Mouse (Mus musculus) heart, postnatal 10 days (tissue): ENCODE data around the gene Pm20d1. TPM values are rescaled to one million over a fixed set of nuclear protein-coding genes. Genes with fewer than 3 reads are reported as not detected.
A peak's percentile ranks its signal among the peaks of the same experiment; 100 is the strongest.

Experiments used
- DNase-seq, 2 experiments: peaks; one replicate each; pipeline ENCODE4 v3.0.0; 2021
- intact Hi-C: fragments of 180-260 bp; cut with DNase I; formaldehyde crosslinking; loops from one replicate; pipeline ENCODE4 v1.15.1; 2025
- total RNA-seq, 2 experiments: library from RNA; stranded (reverse); gene quantifications; 2 replicates each; pipeline ENCODE4 v1.2.3; 2021

Gene Pm20d1
- total RNA-seq: 1 to 10 TPM; 3.0 to 4.0 TPM

GRCm38 (mm10) chr1:131797202-131797909, at the start of gene Pm20d1:
TSS of gene Pm20d1 (plus strand) at chr1:131797381.
- DNase-seq: peak; percentile 68 to 76
- intact Hi-C loops: loop anchor here (5.0 kb wide), 1 partner anchor 40 kb away; no protein-coding TSS in a partner anchor

DNA sequence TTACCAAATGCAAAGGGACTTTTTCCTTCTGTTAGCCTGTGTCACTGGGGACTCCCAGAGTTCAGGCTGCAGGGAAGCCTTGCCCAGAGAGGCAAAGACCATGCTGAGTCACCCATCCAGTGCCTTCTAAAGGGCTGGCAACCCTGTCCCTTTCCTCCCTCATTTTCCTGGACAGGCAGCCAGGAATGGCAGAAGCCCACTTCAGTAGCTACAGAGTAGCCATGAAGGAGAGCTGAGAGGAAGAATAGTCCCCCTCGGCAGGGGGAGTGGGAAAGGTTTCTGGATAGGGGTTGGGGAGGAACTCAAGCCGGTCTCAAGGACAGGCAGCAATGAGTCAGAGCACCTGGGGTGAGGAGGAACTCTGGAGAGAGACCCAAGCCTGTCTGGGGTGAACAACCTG, 49.4 kb upstream of the Pm20d1 start:
- intact Hi-C loops: no loop called here
- DNase-seq: no peak

DNA sequence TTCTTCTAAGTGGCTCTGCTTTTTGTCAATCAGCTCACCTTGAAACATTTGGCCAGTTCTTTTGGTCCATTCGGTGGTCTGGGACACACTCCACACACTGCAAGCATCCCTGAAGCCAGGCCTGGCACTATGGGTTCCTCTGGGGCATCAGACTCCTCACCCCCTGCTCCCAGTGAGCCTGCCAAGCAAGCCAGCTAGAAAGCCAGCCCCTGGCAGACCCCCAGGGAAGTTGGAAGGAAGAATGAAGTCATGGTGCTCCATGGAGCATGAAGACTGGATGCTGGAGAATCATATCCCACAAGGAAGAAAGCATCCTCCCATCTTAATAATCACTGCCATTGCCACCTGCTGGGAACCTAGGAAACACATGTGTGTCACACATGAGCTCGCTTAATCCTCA, 48.5 kb upstream of the Pm20d1 start:
- intact Hi-C loops: no loop called here
- DNase-seq: no peak

DNA sequence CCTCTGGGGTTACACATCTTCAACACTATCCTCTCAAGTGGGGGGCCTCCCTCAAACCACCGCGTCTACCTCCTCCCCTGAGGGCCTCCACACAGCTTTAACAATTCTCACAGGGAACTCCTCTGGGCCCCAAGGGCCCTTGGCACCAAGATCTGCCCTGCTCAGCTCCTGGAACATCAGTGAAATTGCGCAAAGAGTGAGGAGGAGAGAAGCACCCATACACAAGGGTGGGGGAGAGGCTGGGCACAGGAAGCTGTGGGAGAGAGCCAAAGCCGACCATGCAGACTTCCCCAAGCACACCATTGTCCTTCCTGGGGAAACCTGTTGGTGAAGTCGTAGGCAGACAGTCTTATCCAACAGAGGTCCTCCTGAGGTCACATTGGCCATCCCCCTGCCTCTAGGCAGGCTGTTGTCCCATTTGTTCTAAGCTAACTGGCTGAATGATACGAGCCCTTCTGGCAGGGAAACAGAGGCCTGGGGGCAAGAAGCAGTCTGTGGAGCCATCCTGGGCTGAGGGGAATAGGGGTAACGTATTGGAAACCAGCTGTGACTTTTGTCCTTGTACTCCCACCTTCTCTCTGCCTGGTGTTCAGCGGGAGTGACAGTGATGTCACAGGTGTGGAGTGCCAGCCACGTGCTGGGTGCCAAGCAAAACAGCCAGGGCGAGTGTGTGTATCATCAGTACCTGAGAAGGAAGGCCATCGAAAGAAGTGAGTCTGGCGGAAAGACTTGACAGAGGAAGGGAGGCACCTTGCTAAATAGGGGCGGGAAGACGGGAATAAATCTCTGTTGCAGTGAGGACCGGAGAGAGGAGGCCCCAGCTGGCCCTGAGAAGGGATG, 47.3 kb upstream of the Pm20d1 start:
- intact Hi-C loops: no loop called here
- DNase-seq: no peak

DNA sequence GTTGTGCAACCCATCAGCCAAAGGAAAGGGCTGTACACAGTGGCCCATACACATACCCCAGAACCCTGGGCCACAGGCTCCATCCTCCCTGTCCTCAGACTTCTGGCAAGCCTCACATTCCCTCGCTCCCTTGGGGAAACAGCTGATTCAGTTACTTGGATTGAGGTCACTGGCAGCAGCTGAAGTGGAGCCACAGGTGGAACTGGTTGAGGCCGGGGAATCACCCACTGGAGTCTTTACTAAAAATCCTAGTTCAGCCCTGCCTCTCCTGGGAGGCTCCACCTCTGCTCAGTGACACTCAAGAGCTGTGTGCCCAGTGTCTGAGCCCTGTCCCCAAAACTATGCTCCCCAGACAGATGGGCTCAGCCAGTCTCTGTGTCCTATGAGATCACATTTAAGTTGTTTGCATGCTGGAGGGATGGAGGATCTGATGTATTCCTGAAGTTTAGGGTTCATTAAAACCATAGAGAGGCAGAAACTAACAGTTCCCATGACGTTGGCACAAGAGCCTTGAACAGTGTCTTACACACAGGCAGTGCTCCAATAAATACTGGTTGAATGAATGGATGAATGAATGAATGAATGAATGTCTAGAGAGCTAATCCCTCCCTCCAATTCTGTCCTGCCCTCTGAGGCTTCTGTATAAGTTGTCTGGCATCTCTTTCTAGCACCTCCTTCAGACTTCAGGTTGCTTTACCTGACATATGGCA, 45.8 kb upstream of the Pm20d1 start:
- intact Hi-C loops: no loop called here
- DNase-seq: peak in 1 of 2 experiments; percentile 62

DNA sequence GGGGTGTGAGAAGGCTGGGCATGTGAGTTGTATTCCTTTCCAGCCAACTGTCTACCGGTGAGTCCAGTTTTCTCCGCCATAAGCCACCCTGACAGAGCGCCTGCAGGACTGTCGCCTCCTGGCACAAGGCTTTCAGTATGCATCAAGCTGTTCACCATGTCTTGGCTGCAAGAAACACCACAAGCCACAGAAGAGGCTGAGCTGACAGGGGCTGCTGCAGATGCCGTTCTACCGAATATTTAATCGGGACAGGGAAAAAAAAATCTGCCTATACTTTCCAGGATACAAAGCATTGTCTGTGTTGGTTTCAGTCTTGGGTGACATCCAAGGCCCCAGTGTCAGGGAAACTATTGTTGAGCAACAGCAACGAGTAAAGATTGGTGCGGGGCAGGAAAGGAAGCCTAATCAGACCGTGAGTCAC, 45.3 kb upstream of the Pm20d1 start:
- intact Hi-C loops: no loop called here
- peak; percentile 54 to 59 for DNase-seq

GRCm38 (mm10) chr1:131754212-131754829, 42.9 kb upstream of the Pm20d1 start:
- no peak for DNase-seq
- intact Hi-C loops: no loop called here

- intact Hi-C loops: no loop called here
- DNase-seq: peak; percentile 58 to 65
Observed at GRCm38 (mm10) chr1:131754916-131755315, 42.3 kb upstream of the Pm20d1 start.

DNA sequence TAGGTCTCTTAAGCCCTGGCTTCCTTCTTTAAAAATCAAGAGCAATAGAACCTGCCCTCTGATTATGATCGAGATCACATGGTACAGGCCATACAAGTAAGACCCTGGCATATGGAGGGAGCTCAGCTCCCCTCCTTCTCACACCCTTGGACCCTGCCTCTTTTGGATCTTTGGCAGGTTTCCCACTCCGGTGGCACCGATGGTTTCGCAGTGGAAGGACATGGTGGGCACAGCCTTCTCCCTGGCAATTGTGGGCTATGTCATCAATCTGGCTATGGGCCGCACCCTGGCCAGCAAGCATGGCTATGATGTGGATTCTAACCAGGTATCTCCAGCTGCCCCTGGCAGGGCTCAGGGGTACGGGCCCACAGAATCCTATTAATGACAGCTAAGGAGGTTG, 40.0 kb upstream of the Pm20d1 start:
- intact Hi-C loops: no loop called here
- no peak for DNase-seq

GRCm38 (mm10) chr1:131758796-131759195, 38.4 kb upstream of the Pm20d1 start:
- intact Hi-C loops: no loop called here
- DNase-seq: no peak

DNA sequence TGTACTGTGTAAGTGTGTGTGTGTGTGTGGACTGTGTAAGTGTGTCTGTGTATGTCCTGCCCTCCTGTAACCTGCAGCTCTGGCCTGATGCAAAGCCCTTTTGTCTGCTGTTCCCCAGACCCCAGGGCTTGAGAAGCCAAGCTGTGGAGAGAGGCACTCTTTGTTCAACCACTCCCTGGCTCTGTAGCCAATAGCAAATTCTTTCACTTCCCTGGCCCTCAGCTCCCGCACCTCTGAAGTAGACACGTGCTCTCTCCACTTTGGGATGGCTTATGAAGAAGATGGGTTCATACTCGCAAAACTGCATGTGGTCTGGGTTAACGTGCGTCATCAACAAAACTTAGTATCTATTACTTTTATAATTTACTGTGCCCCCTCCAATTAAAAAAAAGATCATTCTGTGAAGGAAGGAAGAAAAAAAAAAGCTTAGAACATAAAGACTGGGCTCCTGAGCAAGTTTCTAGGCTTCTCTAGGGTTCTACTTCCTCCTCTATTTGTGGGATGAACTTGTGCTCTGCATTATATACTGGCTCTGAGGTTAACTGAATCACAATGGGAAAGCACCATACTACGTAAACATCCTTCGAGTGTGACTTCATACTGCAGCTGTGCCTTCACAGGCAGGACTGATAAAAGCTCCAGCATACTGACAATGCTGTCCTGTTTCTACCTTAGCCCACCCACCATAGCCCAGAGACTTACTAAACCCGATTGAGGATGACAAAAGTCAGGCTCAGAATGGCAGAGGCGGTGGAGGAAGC, 37.3 kb upstream of the Pm20d1 start:
- peak in 1 of 2 experiments; percentile 14 for DNase-seq
- intact Hi-C loops: loop anchor here (10.0 kb wide), 1 partner anchor 145 kb away; no protein-coding TSS in a partner anchor

DNA sequence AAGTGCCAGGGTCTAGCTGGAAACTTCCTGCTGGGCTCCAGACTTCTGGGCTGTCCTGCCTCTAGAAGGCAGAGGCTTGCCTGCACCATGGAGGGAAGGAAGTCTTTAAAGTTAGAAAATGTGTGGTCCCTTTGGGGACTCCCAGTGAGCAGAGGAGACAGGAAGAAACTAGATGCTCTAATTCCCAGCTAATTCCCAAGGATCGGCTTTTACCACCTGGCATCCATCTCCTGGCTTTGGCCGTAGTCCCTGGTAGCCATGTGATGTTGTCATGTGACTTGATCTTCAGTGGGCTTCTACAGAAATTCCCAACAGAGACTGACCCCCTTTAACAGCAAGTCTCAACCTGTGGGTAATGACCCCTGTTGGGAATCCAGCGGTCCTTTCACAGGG, 36.8 kb upstream of the Pm20d1 start:
- DNase-seq: no peak
- intact Hi-C loops: loop anchor here (10.0 kb wide), 1 partner anchor 146 kb away; no protein-coding TSS in a partner anchor

DNA sequence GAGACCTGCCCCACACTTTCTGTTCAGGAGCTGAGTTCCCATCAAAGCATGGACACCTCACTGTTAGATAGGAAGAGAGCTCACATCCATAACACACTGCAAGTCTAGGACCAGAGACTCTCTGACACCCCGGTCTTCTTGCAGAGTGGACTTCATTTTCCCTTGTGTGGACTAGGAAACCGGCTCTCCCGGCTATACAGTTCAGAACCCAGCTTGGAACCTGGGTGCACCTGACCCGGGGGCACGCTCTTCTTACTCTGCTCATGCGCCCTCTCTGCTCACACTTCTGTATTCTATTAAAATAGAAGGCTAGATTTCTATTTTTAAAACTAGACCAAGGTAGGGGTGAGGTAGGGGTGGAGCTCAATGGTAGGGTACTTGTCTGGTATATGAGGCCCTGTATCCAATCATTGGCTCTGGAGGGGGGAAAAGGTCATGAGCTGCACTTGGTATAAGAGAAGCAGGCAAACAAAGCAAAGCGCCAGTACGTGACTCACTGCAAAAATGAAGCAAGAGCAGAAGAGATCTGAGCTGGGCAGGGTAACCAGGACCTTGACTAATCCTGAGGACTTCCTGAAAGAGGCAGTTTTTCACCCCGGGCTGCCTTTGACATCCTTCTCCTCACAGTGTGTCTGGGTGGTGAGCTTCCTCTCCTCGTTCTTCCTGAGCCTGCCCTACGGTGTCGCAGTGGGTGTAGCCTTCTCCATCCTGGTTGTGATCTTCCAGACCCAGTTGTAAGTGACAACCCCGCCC, 35.9 kb upstream of the Pm20d1 start:
- intact Hi-C loops: loop anchor here (10.0 kb wide), 1 partner anchor 146 kb away; no protein-coding TSS in a partner anchor
- DNase-seq: no peak

DNA sequence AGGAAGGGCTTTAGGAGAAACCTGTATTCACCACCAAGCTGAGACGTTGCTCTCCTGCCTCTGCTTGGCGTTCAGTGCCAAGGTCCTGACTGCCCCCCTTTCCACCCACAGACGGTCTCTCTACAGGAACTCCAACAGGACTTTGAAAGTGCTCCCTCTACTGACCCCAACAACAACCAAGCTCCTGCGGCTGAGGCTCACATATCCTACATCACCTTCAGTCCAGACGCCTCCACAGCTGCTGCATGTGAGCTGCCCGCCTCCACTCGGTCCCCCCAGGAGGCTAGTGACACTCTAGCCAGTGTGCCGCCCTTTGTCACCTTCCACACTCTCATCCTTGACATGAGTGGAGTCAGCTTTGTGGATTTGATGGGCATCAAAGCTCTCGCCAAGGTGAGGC, 33.5 kb upstream of the Pm20d1 start:
- peak in 1 of 2 experiments; percentile 11 for DNase-seq
- intact Hi-C loops: loop anchor here (10.0 kb wide), 1 partner anchor 149 kb away; no protein-coding TSS in a partner anchor

DNA sequence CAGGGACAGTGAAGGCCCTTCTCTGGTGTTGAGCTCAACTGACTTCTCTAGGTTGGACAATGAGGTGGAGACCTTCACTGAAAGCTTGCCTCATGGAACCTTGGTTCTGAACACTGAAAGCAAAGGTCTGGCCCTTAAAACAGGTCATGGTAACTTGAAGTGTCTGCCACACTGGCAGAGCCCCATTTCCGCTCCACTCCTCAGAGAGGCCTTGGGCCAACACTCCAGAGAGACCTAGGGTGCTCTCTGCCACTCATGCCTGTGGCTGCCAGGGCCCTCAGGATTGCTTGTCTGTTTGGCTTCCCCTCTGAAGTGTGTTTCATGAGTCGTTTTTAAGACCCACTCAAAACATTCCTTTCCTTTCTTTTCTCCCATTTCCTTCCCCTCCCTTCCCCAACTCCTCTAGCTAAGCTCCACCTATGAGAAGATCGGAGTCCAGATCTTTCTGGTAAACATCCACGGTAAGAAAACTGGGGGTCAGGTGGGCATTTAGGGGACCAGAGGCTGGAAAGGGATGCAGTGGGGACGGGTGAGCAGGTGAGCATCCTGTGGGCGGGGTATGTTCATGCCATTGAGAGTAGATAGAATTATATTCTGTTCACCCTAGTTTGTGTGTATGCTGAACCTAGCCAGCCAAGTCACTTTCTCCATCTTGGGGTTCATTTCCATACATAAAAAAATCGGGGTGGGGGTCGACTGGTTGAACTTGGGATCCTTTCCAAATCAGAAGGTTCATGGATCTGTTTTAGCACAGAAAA, 32.4 kb upstream of the Pm20d1 start:
- DNase-seq: peak in 1 of 2 experiments; percentile 2
- intact Hi-C loops: loop anchor here (1.0 to 10.0 kb wide), 2 partner anchors 52 to 150 kb away; no protein-coding TSS in a partner anchor

DNA sequence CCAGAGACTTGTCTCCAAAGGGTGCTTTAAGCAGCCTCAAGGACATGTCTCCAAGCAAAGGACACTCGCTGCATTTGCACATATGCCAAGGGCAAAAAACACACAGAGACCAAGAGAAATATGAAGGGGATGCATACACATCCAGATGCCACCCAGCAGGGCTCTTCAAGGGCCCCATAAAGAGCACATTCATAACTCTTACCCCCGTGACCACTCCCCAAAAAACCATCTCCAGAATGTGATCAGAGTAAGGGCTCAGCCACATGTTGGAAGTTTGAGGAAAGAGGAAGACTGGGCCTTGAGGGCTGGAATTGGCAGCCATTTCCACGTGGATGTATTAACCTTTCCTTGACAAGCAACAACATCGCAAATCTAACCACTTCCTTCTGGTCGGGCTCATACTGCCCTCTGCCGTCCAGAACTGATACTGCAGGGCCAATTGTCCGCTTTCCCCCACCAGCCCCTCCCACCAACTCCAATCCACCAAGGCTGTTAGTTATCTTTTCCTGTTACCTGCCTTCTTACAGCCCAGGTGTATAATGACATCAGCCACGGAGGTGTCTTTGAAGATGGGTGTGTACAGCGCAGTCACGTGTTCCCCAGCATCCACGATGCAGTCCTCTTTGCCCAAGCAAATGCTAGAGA, 31.7 kb upstream of the Pm20d1 start:
- peak; percentile 86 to 92 for DNase-seq
- intact Hi-C loops: loop anchor here (1.0 to 10.0 kb wide), 3 partner anchors 53 to 151 kb away; no protein-coding TSS in a partner anchor

DNA sequence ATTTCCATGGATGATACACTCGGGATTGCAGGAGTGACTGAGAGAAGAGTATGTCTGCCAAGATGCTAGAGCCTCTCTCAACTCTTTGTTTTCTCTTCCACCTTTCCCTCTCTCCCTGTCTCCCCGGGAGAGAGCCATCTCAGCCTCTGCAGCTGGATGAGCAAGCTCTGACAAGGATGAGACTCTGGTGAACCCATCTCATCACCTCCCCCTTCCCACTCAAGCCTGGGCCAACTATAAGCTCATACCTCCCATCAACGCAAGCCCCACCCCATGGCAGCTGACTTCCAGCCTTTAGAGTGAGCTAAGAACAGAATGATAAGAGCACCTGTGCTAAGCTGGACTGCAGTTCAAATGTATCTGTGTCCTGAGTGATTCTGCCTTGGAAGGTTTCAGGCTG, 27.9 kb upstream of the Pm20d1 start:
- DNase-seq: no peak
- intact Hi-C loops: loop anchor here (10.0 kb wide), 1 partner anchor 154 kb away; no protein-coding TSS in a partner anchor

DNA sequence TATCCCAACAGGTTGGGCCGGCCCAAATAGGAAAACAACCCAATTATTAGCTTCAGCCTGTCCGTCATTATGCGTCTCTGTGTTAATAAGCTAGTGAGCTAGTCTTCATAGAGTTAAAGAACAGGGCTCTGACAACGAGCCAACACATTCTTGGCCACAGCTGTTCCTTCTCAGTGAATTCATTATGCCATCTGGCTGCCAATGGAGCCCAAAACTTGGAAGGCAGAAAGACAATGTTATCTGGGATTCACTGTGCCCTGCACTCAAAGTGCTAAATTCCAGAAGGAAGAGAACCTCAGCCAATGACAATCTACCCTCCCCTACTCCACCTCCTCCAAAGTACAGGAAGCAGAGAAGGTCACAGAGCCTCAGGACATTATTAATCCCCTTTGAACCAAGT, 26.5 kb upstream of the Pm20d1 start:
- intact Hi-C loops: no loop called here
- peak; percentile 83 to 84 for DNase-seq
